ENCODE assay signal across 18 mouse cellular contexts in genomic region chr6:56877985-56878384, GRCm38 (mm10). TPM values are rescaled to one million over a fixed set of nuclear protein-coding genes. Genes with fewer than 3 reads are reported as not detected.
DNase-seq lines count a peak whose midpoint lies in the region; ATAC-seq and TF ChIP-seq lines count a peak whose summit lies in the region.
"Had no signal": no experiment of that assay in that cellular context is flagged by ENCODE, and none has a peak within 500 bp of the region (broad histone marks: within the 10 kb centered on the region; RNA-seq: fewer than 3 reads in every experiment).

No protein-coding gene starts in this region.

- H3K36me3 ChIP-seq in intestine, postnatal 0 days (ENCODE audit: control insufficient read depth, insufficient read depth), result peaks cover 8% of the 10 kb centered on the region; the same call in 1 of the 2 replicates
- 0 out of 2 replicates have a peak, but pooled peaks cover 6% of the 10 kb centered on the region for H3K36me3 ChIP-seq in intestine, embryonic 15.5 days
- peaks cover 0 to 22% of the 10 kb centered on the region in 2 experiments for H3K36me3 ChIP-seq in CH12.LX (replicated peaks in 1 of 2; ENCODE audit: control insufficient read depth in 1 of 2, insufficient read depth in 1 of 2, low read length in 1 of 2)

- intact Hi-C loops in gastrocnemius, adult 2 months (cut with DNase I), result no loop called here

- H3K27ac ChIP-seq in gastrocnemius, adult 2 months, result no peak overlapping the region
- H3K27ac ChIP-seq in intestine, postnatal 0 days (ENCODE audit: low read depth, low read length), result no peak overlapping the region
- no peak overlapping the region for H3K27ac ChIP-seq in intestine, embryonic 15.5 days
- H3K27ac ChIP-seq in CH12.LX (ENCODE audit: insufficient read depth, low read depth), result no peak overlapping the region
- H3K27ac ChIP-seq in bone marrow, adult 2 months (ENCODE audit: control insufficient read depth, insufficient read depth, low read depth, low read length, poor library complexity), result no peak overlapping the region
- H3K27ac ChIP-seq: hindbrain, embryonic 15.5 days; left cerebral cortex, adult 2 months; limb, embryonic 12.5 days; macrophage; midbrain, embryonic 12.5 days had no signal

- no peaks in the 10 kb centered on the region for H3K79me2 ChIP-seq in CH12.LX (replicated peaks; ENCODE audit: control insufficient read depth, extremely low read depth, insufficient read depth, poor library complexity, severe bottlenecking)

- no peaks in the 10 kb centered on the region; the same call in 1 of the 2 replicates for H3K4me1 ChIP-seq in intestine, postnatal 0 days (replicated peaks; ENCODE audit: control insufficient read depth, insufficient read depth, low read length)
- peaks cover 6% of the 10 kb centered on the region; the same call in 1 of the 2 replicates for H3K4me1 ChIP-seq in intestine, embryonic 15.5 days (replicated peaks)
- no peaks in the 10 kb centered on the region for H3K4me1 ChIP-seq in CH12.LX (ENCODE audit: control insufficient read depth in 1 of 2, insufficient read depth in 2 of 2)
- no peaks in the 10 kb centered on the region; the same call in 1 of the 2 replicates for H3K4me1 ChIP-seq in bone marrow, adult 2 months (ENCODE audit: control insufficient read depth, insufficient read depth, low read length)
- H3K4me1 ChIP-seq: hindbrain, embryonic 15.5 days; limb, embryonic 12.5 days; midbrain, embryonic 12.5 days had no signal

- H3K4me3 ChIP-seq in gastrocnemius, adult 2 months, result no peak overlapping the region
- no peak overlapping the region for H3K4me3 ChIP-seq in intestine, postnatal 0 days (ENCODE audit: low read depth, low read length)
- H3K4me3 ChIP-seq in intestine, embryonic 15.5 days (replicated peaks), result no peak overlapping the region
- H3K4me3 ChIP-seq in CH12.LX (replicated peaks in 1 of 3; ENCODE audit: low read depth in 2 of 3, low read length in 2 of 3, poor library complexity in 1 of 3), result no peak overlapping the region
- H3K4me3 ChIP-seq in bone marrow, adult 2 months (replicated peaks; ENCODE audit: control insufficient read depth, low read depth, low read length), result no peak overlapping the region
- H3K4me3 ChIP-seq: hindbrain, embryonic 15.5 days; left cerebral cortex, adult 2 months; limb, embryonic 12.5 days; midbrain, embryonic 12.5 days had no signal

- H3K9me3 ChIP-seq in intestine, postnatal 0 days (ENCODE audit: control insufficient read depth), result no peaks in the 10 kb centered on the region
- H3K9me3 ChIP-seq in intestine, embryonic 15.5 days, result no peaks in the 10 kb centered on the region
- H3K9me3 ChIP-seq in CH12.LX (replicated peaks; ENCODE audit: low read length), result no peaks in the 10 kb centered on the region
- H3K9me3 ChIP-seq: hindbrain, embryonic 15.5 days; limb, embryonic 12.5 days; midbrain, embryonic 12.5 days had no signal

- TF ChIP-seq POLR2A in CH12.LX (IDR thresholded peaks at IDR 0.05; ENCODE audit: low read depth, low read length), result no peak
- TF ChIP-seq POLR2A in bone marrow, adult 2 months (IDR thresholded peaks at IDR 0.05; ENCODE audit: borderline replicate concordance, control insufficient read depth, low read depth, low read length), result no peak

- H3K9ac ChIP-seq in intestine, postnatal 0 days (ENCODE audit: low read depth, low read length), result no peak overlapping the region
- H3K9ac ChIP-seq in intestine, embryonic 15.5 days, result no peak overlapping the region
- no peak overlapping the region for H3K9ac ChIP-seq in CH12.LX (ENCODE audit: insufficient read depth, low read depth)
- H3K9ac ChIP-seq: hindbrain, embryonic 15.5 days; limb, embryonic 12.5 days; lung, embryonic 14.5 days; midbrain, embryonic 12.5 days had no signal

- no peak for ATAC-seq in intestine, postnatal 0 days
- ATAC-seq in intestine, embryonic 15.5 days, result no peak

- 93% methylated on average over 8 of the region's 8 CpGs for WGBS in intestine, postnatal 0 days
- WGBS in intestine, embryonic 15.5 days, result 92% methylated on average over 8 of the region's 8 CpGs
- WGBS in bone marrow, adult 2 months, result 90% methylated on average over 8 of the region's 8 CpGs

- peak; percentile 29; the same call in 1 of the 2 replicates for TF ChIP-seq CTCF in gastrocnemius, adult 2 months (IDR thresholded peaks at IDR 0.05)
- TF ChIP-seq CTCF in intestine, postnatal 0 days (IDR thresholded peaks at IDR 0.05; ENCODE audit: low read depth), result peak; percentile 25; the same call in 1 of the 2 replicates
- TF ChIP-seq CTCF in CH12.LX (conservative IDR thresholded peaks at IDR 0.05 in 1 of 2, IDR thresholded peaks at IDR 0.05 in 1 of 2; ENCODE audit: low read depth in 2 of 2, low read length in 2 of 2), result peak in 1 of 2 experiments; percentile 37; a peak in 1 of 4 replicates
- TF ChIP-seq CTCF in bone marrow, adult 2 months (IDR thresholded peaks at IDR 0.05; ENCODE audit: control insufficient read depth, insufficient read depth, low read length), result peak; percentile 15; the same call in 1 of the 2 replicates

- TF ChIP-seq EP300 in CH12.LX (IDR thresholded peaks at IDR 0.05; ENCODE audit: low read length), result no peak

- dilution Hi-C loops in CH12.LX (cut with MboI; ENCODE audit: extremely low pct_ligation_motif_present, extremely low pct_unique_long_range_greater_than_20kb, low sequenced_read_pairs), result no loop called here

- DNase-seq in gastrocnemius, adult 2 months, result no peak
- no peak for DNase-seq in gastrocnemius, postnatal 10 days
- DNase-seq in CH12.LX (ENCODE audit: extremely low read depth), result peak; percentile 3
- no peak for DNase-seq in adrenal gland, adult (ENCODE audit: inconsistent age in 2 of 2, low spot score in 1 of 2)
- DNase-seq: cerebellum, adult 11-12 months; cerebellum, postnatal 36 days; lung, embryonic 14.5 days; right cerebral cortex, adult 18-20 months; spleen, adult 18-20 months; thymus, postnatal 36 days had no signal

- TF ChIP-seq RAD21 in CH12.LX (IDR thresholded peaks at IDR 0.05; ENCODE audit: low read depth, low read length), result peak; percentile 24; the same call in 1 of the 2 replicates

- no peaks in the 10 kb centered on the region for H3K27me3 ChIP-seq in intestine, postnatal 0 days (replicated peaks; ENCODE audit: control insufficient read depth, insufficient read depth, low read length)
- no peaks in the 10 kb centered on the region for H3K27me3 ChIP-seq in intestine, embryonic 15.5 days (replicated peaks)
- H3K27me3 ChIP-seq in CH12.LX (replicated peaks), result no peaks in the 10 kb centered on the region
- H3K27me3 ChIP-seq: hindbrain, embryonic 15.5 days; limb, embryonic 12.5 days; midbrain, embryonic 12.5 days had no signal

- in situ Hi-C loops in CH12.LX (cut with MboI; ENCODE audit: low pct_ligation_motif_present, low pct_unique_long_range_greater_than_20kb, low sequenced_read_pairs), result no loop called here

- H3K4me2 ChIP-seq in intestine, postnatal 0 days (replicated peaks; ENCODE audit: low read depth), result no peak overlapping the region
- H3K4me2 ChIP-seq in intestine, embryonic 15.5 days (replicated peaks), result no peak overlapping the region
- no peak overlapping the region for H3K4me2 ChIP-seq in CH12.LX (ENCODE audit: insufficient read depth, low read depth, poor library complexity, severe bottlenecking)
- H3K4me2 ChIP-seq: hindbrain, embryonic 15.5 days; limb, embryonic 12.5 days; lung, embryonic 14.5 days; midbrain, embryonic 12.5 days had no signal

TF ChIP-seq in CH12.LX, 34 proteins besides CTCF, POLR2A, EP300 and RAD21 (continues in another document):
- TF ChIP-seq POLR2AphosphoS2 (IDR thresholded peaks at IDR 0.05; ENCODE audit: low read depth, low read length), result no peak
- TF ChIP-seq MAZ (IDR thresholded peaks at IDR 0.05; ENCODE audit: low read depth, low read length), result no peak
- TF ChIP-seq RCOR1 (conservative IDR thresholded peaks at IDR 0.05; ENCODE audit: low read depth, low read length), result no peak
- no peak for TF ChIP-seq USF2 (conservative IDR thresholded peaks at IDR 0.05; ENCODE audit: low read depth, low read length)
- no peak for TF ChIP-seq NRF1 (IDR thresholded peaks at IDR 0.05; ENCODE audit: low read depth, low read length)
- TF ChIP-seq ZC3H11A (IDR thresholded peaks at IDR 0.05; ENCODE audit: low read depth, low read length), result no peak
- TF ChIP-seq MYC (IDR thresholded peaks at IDR 0.05; ENCODE audit: low read depth, low read length), result no peak
- no peak for TF ChIP-seq MXI1 (IDR thresholded peaks at IDR 0.05; ENCODE audit: low read depth, low read length)
- TF ChIP-seq ELF1 (IDR thresholded peaks at IDR 0.05; ENCODE audit: low read depth, low read length), result no peak
- no peak for TF ChIP-seq CHD1 (IDR thresholded peaks at IDR 0.05; ENCODE audit: low read depth, low read length)

RNA-seq across cellular contexts. Expression of gene Nt5c3, which starts 45.7 kb away (rescaled TPM):
- 10 to 100 TPM; 45.0 to 52.5 TPM for total RNA-seq in gastrocnemius, adult 2 months (2021)
- 10 to 100 TPM; 50.8 to 60.3 TPM for total RNA-seq in gastrocnemius, postnatal 10 days (2021)
- polyA plus RNA-seq in intestine, postnatal 0 days (2015; fragmentation: Nextera tagmentation; extraction: Ambion mirVana), result 43.6 and 44.7 TPM in 2 replicates
- 66.9 and 73.3 TPM in 2 replicates for polyA plus RNA-seq in intestine, embryonic 15.5 days (2015; fragmentation: Nextera tagmentation; extraction: Ambion mirVana)
- total RNA-seq in CH12.LX (2012; rRNA removed) (23.7 and 23.8 TPM in 2 replicates), CH12.LX (2014; rRNA removed) (82.4 and 82.5 TPM in 2 replicates)
- 36.5 and 38.7 TPM in 2 replicates for polyA plus RNA-seq in CH12.LX (2012; ENCODE audit: insufficient read length, low read depth)
- 188 and 205 TPM in 2 replicates for polyA plus RNA-seq in bone marrow, adult 2 months (2011; ENCODE audit: insufficient read depth, insufficient read length, low replicate concordance, missing spikeins)

RNA-seq across cellular contexts. Expression of gene Vmn1r4, which starts 45.8 kb away (rescaled TPM):
- not detected for total RNA-seq in gastrocnemius, adult 2 months (2021)
- under 1 TPM; 0.20 to 0.23 TPM for total RNA-seq in gastrocnemius, postnatal 10 days (2021)
- polyA plus RNA-seq in intestine, postnatal 0 days (2015; fragmentation: Nextera tagmentation; extraction: Ambion mirVana), result 0.07 and 0.14 TPM in 2 replicates
- polyA plus RNA-seq in intestine, embryonic 15.5 days (2015; fragmentation: Nextera tagmentation; extraction: Ambion mirVana), result 0.32 and 0.49 TPM in 2 replicates
- total RNA-seq in CH12.LX (2012; rRNA removed) (0.25 and 0.29 TPM in 2 replicates), CH12.LX (2014; rRNA removed) (0.11 and 0.41 TPM in 2 replicates)
- 0.11 and 0.12 TPM in 2 replicates for polyA plus RNA-seq in CH12.LX (2012; ENCODE audit: insufficient read length, low read depth)
- 0.63 TPM in 1 of 2 replicates, not detected in the other for polyA plus RNA-seq in bone marrow, adult 2 months (2011; ENCODE audit: insufficient read depth, insufficient read length, low replicate concordance, missing spikeins)

RNA-seq across cellular contexts. Expression of gene Fkbp9, which starts 46.1 kb away (rescaled TPM):
- 10 to 100 TPM; 48.9 to 60.2 TPM for total RNA-seq in gastrocnemius, adult 2 months (2021)
- 100 to 1,000 TPM; 120 to 138 TPM for total RNA-seq in gastrocnemius, postnatal 10 days (2021)
- polyA plus RNA-seq in intestine, postnatal 0 days (2015; fragmentation: Nextera tagmentation; extraction: Ambion mirVana), result 38.0 and 39.4 TPM in 2 replicates
- 106 and 109 TPM in 2 replicates for polyA plus RNA-seq in intestine, embryonic 15.5 days (2015; fragmentation: Nextera tagmentation; extraction: Ambion mirVana)
- total RNA-seq in CH12.LX (2012; rRNA removed) (0.97 and 1.7 TPM in 2 replicates), CH12.LX (2014; rRNA removed) (not detected in 2 replicates)
- 0.07 and 0.08 TPM in 2 replicates for polyA plus RNA-seq in CH12.LX (2012; ENCODE audit: insufficient read length, low read depth)
- polyA plus RNA-seq in bone marrow, adult 2 months (2011; ENCODE audit: insufficient read depth, insufficient read length, low replicate concordance, missing spikeins), result 5.5 and 15.3 TPM in 2 replicates
